Mouse (Mus musculus) liver, embryonic 16.5 days (tissue): ENCODE results near the gene Dennd2c. TPM values are rescaled to one million over a fixed set of nuclear protein-coding genes. Genes with fewer than 3 reads are reported as not detected.

Experiments used
- ATAC-seq: fragments of 200-750 bp; cut with Nextera tagmentation; 2 replicates; pipeline ENCODE4 v1.8.0; 2017; ENCODE audit warnings: low read depth, mild to moderate bottlenecking, moderate number of reproducible peaks, moderate library complexity
- H3K27ac ChIP-seq: fragments of 300-500 bp; sonication (generic); 2 replicates; pipeline ENCODE4 v1.5.1; 2014; ENCODE audit warnings: mild to moderate bottlenecking, low read length
- H3K27me3 ChIP-seq: fragments of 300-500 bp; sonication (generic); 2 replicates; pipeline ENCODE4 v1.6.1; 2014; ENCODE audit warnings: low read depth, low read length, mixed read lengths; ENCODE audit not compliant: control insufficient read depth, insufficient read depth
- H3K36me3 ChIP-seq: fragments of 300-500 bp; sonication (generic); 2 replicates; pipeline ENCODE4 v1.6.1; 2014; ENCODE audit warnings: mild to moderate bottlenecking; ENCODE audit not compliant: control insufficient read depth, insufficient read depth
- H3K4me1 ChIP-seq: fragments of 300-500 bp; sonication (generic); 2 replicates; pipeline ENCODE4 v1.6.1; 2014; ENCODE audit warnings: low read depth, low read length, mixed read lengths; ENCODE audit not compliant: control insufficient read depth
- H3K4me2 ChIP-seq: fragments of 300-500 bp; sonication (generic); 2 replicates; pipeline ENCODE4 v1.6.1; 2014; ENCODE audit warnings: low read depth, low read length, mixed read lengths
- H3K4me3 ChIP-seq: fragments of 300-500 bp; sonication (generic); 2 replicates; pipeline ENCODE4 v1.5.1; 2014; ENCODE audit warnings: low read depth, mild to moderate bottlenecking, low read length
- H3K9ac ChIP-seq: fragments of 300-500 bp; sonication (generic); 2 replicates; pipeline ENCODE4 v1.6.1; 2014; ENCODE audit warnings: low read depth, low read length
- H3K9me3 ChIP-seq: fragments of 300-500 bp; sonication (generic); replicated peaks from 2 replicates; pipeline ENCODE4 v1.6.1; 2016; ENCODE audit warnings: low read length; ENCODE audit not compliant: control insufficient read depth
- WGBS: fragments of 180-500 bp; shearing (Covaris S2); extraction: QIAGEN DNeasy Blood & Tissue Kit; methylation state at CpG from one replicate; pipeline ENCODE4 v1.1.7; 2014; ENCODE audit not compliant: insufficient replicate concordance; 5-methylcytosine and 5-hydroxymethylcytosine counted together
- polyA plus RNA-seq: library from polyadenylated mRNA; unstranded; fragments of >200 nt; fragmentation: Nextera tagmentation; extraction: Ambion mirVana; gene quantifications from 2 replicates; pipeline ENCODE4 v1.2.1, GENCODE M21; 2015

Dennd2c gene
- 7.6 and 7.8 TPM in 2 replicates for polyA plus RNA-seq

- peak; percentile 96 for ATAC-seq
- Histone ChIP-seq H3K4me3 (peak within 1 kb of the TSS; percentile 95), H3K4me1 (peaks cover 28% of the 10 kb centered on the region), H3K27ac (peak within 1 kb of the TSS; percentile 91), H3K9ac (peak within 1 kb of the TSS; percentile 94), H3K36me3 (no peaks in the 10 kb centered on the region), H3K4me2 (peak within 1 kb of the TSS; percentile 100), H3K9me3 (no peaks in the 10 kb centered on the region), H3K27me3 (no peaks in the 10 kb centered on the region; the same call in 1 of the 2 replicates)
- under 1% methylated on average over 69 of the region's 72 CpGs for WGBS
Measured at GRCm38 (mm10) chr3:103102454-103103390, at the start of gene Dennd2c. Gene Dennd2c (plus strand): TSS chr3:103102604.

- Histone ChIP-seq H3K4me1 (peaks cover 8% of the 10 kb centered on the region), H3K36me3 (peaks cover 43% of the 10 kb centered on the region), H3K9me3 (no peaks in the 10 kb centered on the region), H3K27me3 (no peaks in the 10 kb centered on the region), H3K4me3 (no peak overlapping the region), H3K9ac (no peak overlapping the region), H3K27ac (no peak overlapping the region), H3K4me2 (no peak overlapping the region)
- whole genome bisulfite sequencing, result 79% methylated on average over 5 of the region's 5 CpGs
- ATAC-seq, result no peak
Measured at GRCm38 (mm10) chr3:103056016-103056595, 46.3 kb upstream of the Dennd2c start.

- Histone ChIP-seq H3K4me2 (peak overlapping the region; percentile 61), H3K9ac (0 out of 2 replicates have a peak overlapping the region, but pooled peaks have one; percentile 19), H3K27ac (no peak overlapping the region), H3K27me3 (no peaks in the 10 kb centered on the region), H3K4me1 (peaks cover 8% of the 10 kb centered on the region), H3K36me3 (peaks cover 32% of the 10 kb centered on the region), H3K4me3 (peak overlapping the region; percentile 85), H3K9me3 (no peaks in the 10 kb centered on the region)
- ATAC-seq, result peak; percentile 14; the same call in 1 of the 2 replicates
- 6% methylated on average over 10 of the region's 10 CpGs for WGBS
Measured at GRCm38 (mm10) chr3:103057752-103058151, 44.7 kb upstream of the Dennd2c start.

- peak within 1 kb of the TSS; percentile 61 for H3K4me2 ChIP-seq
- H3K27ac ChIP-seq, result peak within 1 kb of the TSS; percentile 85
- 1% methylated on average over 46 of the region's 46 CpGs for WGBS
- ATAC-seq, result peak; percentile 99
- peaks cover 35% of the 10 kb centered on the region for H3K36me3 ChIP-seq
- peak within 1 kb of the TSS; percentile 85 for H3K9ac ChIP-seq
- no peaks in the 10 kb centered on the region for H3K27me3 ChIP-seq
- peaks cover 8% of the 10 kb centered on the region for H3K4me1 ChIP-seq
- peak within 1 kb of the TSS; percentile 85 for H3K4me3 ChIP-seq
- H3K9me3 ChIP-seq, result no peaks in the 10 kb centered on the region
Measured at GRCm38 (mm10) chr3:103058207-103059157, 43.9 kb upstream of the Dennd2c start, which contains the start of gene Nras. Gene Nras (plus strand): TSS chr3:103058285.

- H3K27me3 ChIP-seq, result no peaks in the 10 kb centered on the region
- no peaks in the 10 kb centered on the region for H3K4me1 ChIP-seq
- no peak for ATAC-seq
- H3K9ac ChIP-seq, result no peak overlapping the region
- 84% methylated on average over 8 of the region's 8 CpGs for WGBS
- no peak overlapping the region for H3K4me3 ChIP-seq
- H3K4me2 ChIP-seq, result no peak overlapping the region
- H3K9me3 ChIP-seq, result no peaks in the 10 kb centered on the region
- H3K27ac ChIP-seq, result no peak overlapping the region
- H3K36me3 ChIP-seq, result peaks cover 31% of the 10 kb centered on the region
Measured at GRCm38 (mm10) chr3:103066927-103067326, 35.5 kb upstream of the Dennd2c start.

GRCm38 (mm10) chr3:103068971-103069370, 33.4 kb upstream of the Dennd2c start:
- ATAC-seq, result no peak
- Histone ChIP-seq H3K9ac (no peak overlapping the region), H3K4me2 (no peak overlapping the region), H3K36me3 (peaks cover 17% of the 10 kb centered on the region), H3K4me3 (no peak overlapping the region), H3K27ac (no peak overlapping the region), H3K4me1 (no peaks in the 10 kb centered on the region), H3K27me3 (no peaks in the 10 kb centered on the region), H3K9me3 (no peaks in the 10 kb centered on the region)
- 80% methylated on average over 6 of the region's 6 CpGs for WGBS

- Histone ChIP-seq H3K36me3 (peaks cover 6% of the 10 kb centered on the region), H3K27ac (no peak within 1 kb of the TSS), H3K4me2 (no peak within 1 kb of the TSS), H3K4me1 (no peaks in the 10 kb centered on the region), H3K9ac (no peak within 1 kb of the TSS), H3K9me3 (no peaks in the 10 kb centered on the region), H3K4me3 (no peak within 1 kb of the TSS), H3K27me3 (no peaks in the 10 kb centered on the region)
- ATAC-seq, result no peak
- WGBS, result 58% methylated on average over 5 of the region's 5 CpGs
Measured at GRCm38 (mm10) chr3:103073771-103074170, 28.6 kb upstream of the Dennd2c start, which contains the start of gene Ampd1. Gene Ampd1 (plus strand): TSS chr3:103074014.

- Histone ChIP-seq H3K4me2 (no peak overlapping the region), H3K36me3 (no peaks in the 10 kb centered on the region), H3K27ac (no peak overlapping the region), H3K27me3 (no peaks in the 10 kb centered on the region), H3K9ac (no peak overlapping the region), H3K9me3 (no peaks in the 10 kb centered on the region), H3K4me3 (no peak overlapping the region), H3K4me1 (no peaks in the 10 kb centered on the region)
- no peak for ATAC-seq
- 74% methylated on average over 9 of the region's 9 CpGs for WGBS
Measured at GRCm38 (mm10) chr3:103075871-103076270, 26.5 kb upstream of the Dennd2c start.
